Mouse (Mus musculus) testis, adult 2 months (tissue): ENCODE measurements around the gene Imp3.

Experiments used
- CTCF ChIP-seq: fragments of 200-500 bp; IDR thresholded peaks from 2 replicates; pipeline ENCODE4 v1.5.1; 2012; ENCODE audit warnings: low read depth, mild to moderate bottlenecking, inconsistent platforms, low read length, moderate library complexity; ENCODE audit not compliant: control insufficient read depth, insufficient read depth, insufficient replicate concordance
- POLR2A ChIP-seq: fragments of 200-500 bp; IDR thresholded peaks from 2 replicates; pipeline ENCODE4 v1.6.1; 2012; ENCODE audit warnings: low read depth, mild to moderate bottlenecking, inconsistent platforms, low read length, moderate library complexity; ENCODE audit not compliant: control insufficient read depth

DNA sequence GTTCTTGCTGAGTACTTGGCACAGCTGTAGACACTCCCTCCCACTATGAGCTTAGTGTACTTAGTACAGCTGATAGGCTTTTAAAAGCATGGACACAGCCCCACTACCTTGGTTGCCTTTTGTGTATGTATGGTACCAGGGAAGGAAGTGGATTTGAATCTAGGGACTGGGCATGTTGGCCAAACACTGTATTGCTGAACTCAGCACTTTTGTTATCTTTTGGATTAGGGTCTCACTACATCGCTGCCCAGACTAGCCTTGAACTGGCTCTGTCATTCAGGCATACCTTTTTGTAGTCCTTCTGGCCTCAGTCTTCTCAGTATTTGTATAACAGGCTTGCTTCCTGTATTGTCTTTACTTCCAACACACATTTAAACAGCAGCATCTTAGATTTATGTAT is 6.7 kb upstream of the Imp3 start:
- no peak for TF ChIP-seq CTCF
- no peak for TF ChIP-seq POLR2A
